Mouse (Mus musculus): ENCODE results near the gene Tcl1b1.
"Not testable (repeated sequence)": the region's sequence is repeated elsewhere in the genome, so short reads cannot be mapped to it uniquely, and the experiment has no call there.

Gene Tcl1b1

DNA sequence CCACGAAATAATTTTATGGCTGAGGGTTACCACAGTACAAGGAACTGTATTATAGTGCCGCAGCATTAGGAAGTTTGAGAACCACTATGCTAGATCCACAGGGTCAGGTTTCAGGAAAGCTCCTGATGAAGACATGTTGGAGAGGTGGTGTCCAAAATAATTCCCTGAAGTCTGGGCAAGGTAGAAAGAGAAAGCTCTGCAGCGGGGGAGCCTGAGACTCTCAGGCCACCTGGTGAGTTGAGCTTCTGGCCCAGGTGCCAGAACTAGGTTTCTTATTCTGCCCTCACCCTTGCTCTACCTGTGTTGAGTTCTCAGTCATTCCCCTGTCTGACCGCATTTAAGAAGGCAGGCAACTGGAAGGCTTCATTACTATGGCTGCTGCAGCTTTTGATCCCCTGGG, at the start of gene Tcl1b1:
Gene Tcl1b1 (plus strand): TSS at position 301 of the 400 bp plus-strand sequence.
- DNase-seq (ENCODE audit: low spot score in 2 of 2) = no peak

DNA sequence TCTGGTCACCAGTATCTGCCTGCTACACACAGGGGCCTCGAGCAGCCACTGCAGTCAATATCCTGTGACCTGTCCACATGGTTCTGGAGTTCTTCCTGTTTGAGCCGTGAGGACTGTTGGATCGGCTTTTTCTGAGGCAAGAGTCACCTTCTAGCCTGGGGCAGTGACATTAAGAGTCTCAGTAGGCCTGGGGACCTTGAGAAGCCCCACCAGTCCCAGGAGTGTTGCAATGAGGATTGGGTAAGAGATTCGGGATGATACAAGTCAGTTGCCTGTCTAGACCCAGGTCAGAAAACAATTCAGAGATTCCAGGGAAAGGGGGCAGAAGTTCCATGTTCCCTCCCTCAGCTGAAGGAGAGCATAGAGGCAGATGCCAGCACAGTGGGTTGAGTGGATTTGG, 49.7 kb upstream of the Tcl1b1 start:
- no peak for DNase-seq (ENCODE audit: low spot score in 2 of 2)

DNA sequence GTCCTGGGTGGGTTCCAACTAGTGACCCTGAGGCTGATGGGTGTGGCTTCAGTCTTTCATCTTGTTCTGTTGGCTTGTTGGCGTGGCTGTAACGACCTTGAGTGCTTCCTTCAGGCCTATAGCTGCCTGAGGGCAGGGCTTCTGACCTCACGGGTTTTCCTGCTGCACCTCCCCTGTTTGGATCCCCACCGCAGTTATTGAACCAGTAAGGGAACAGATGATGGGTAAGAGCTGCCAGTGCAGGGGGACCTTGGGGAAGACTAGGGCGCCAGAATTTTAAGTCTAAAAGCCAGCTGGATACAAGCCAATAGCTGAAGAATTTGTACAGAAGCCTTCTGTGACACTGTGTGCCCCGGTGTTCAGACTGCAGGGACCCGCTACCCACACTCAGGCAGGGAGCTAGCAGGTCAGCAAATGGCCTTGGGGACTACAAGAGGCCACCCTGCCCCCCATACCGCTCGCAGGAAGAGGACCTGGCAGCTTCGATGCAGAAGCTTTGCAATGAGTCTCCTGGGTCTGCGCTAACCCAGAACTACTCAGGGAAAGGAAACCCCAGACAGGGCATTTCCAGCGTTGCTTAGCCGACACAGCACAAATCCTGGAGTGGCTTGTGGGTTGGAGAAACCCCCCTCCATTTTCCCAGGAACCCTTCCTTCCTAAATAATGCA, 47.0 kb upstream of the Tcl1b1 start:
- DNase-seq (ENCODE audit: low spot score in 2 of 2) = no peak

DNA sequence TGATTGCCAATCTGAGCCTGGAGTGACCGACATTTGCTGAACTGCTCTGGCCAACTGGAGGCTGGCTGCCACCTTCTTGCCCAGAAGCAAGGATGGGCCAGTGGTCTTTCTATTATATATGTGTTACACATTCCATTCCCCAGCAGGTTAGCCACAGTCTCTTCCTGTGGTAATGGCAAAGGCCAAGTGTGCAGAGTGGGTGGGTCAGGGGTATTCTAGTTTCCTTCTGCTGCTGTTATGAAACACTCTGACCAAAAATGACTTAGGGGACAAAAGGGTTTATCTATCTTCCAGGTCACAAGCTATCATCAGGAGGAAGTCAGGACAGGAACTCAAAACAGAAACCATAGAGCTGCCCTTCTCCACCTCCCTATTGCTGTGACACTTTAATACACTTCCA, 42.8 kb upstream of the Tcl1b1 start:
- no peak for DNase-seq (ENCODE audit: low spot score in 2 of 2)

DNA sequence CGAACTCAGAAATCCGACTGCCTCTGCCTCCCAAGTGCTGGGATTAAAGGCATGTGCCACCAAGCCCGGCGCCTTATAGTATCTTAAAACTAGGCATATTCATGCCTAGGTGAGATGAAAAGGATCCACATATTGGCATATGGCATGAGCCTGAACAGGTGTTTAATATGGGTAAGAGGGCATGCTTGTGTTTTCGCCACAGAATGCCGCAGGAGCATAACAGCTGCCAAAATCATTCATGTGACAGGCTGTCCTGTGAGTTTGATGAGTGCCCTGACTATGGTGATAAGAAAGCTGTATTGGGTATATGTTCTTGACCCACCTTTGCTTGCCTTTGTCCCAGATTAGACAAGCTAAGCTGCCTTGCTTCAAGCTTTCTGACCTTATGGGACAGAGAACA, 34.1 kb upstream of the Tcl1b1 start:
- no peak for DNase-seq (ENCODE audit: low spot score in 2 of 2)

DNA sequence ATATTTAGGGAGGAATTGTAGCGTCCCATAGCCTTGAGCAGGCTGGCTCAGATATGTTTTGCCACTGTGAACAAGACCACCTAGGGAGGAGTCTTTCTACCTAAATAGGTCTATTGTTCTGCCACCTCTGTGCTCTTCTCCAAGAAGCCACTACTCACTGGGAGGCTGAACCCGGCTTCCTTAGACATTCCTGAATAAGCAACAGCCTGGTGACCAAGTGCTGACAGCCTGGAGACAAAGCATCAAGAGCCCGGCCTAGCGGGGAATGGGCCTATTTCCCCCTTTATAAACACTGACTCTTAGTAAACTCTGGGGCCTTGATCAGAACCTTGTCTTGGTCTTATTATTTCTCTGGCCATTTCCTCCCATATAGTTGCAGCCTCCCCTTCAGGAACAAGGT, 33.0 kb upstream of the Tcl1b1 start:
- no peak for DNase-seq (ENCODE audit: low spot score in 2 of 2)

DNA sequence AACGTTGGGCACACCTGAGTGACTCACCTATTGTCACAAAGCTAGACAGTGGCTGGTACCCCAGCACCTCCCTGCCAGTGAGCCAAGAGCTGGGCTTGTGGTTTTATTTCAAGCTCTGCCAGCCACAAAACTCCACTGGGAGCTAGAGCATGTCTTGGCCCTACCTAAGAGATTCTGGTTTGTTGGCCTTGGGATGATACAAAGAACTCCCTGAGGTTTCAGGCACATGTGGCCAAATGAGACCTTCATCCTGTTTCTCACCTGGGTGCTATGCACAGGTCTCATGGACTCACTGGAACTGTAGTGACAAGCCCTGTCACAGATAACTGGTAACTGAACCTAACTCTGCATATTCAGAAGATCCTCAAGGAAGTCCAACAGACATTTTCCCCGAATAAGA, 31.9 kb upstream of the Tcl1b1 start:
- DNase-seq (ENCODE audit: low spot score in 2 of 2) = no peak

DNA sequence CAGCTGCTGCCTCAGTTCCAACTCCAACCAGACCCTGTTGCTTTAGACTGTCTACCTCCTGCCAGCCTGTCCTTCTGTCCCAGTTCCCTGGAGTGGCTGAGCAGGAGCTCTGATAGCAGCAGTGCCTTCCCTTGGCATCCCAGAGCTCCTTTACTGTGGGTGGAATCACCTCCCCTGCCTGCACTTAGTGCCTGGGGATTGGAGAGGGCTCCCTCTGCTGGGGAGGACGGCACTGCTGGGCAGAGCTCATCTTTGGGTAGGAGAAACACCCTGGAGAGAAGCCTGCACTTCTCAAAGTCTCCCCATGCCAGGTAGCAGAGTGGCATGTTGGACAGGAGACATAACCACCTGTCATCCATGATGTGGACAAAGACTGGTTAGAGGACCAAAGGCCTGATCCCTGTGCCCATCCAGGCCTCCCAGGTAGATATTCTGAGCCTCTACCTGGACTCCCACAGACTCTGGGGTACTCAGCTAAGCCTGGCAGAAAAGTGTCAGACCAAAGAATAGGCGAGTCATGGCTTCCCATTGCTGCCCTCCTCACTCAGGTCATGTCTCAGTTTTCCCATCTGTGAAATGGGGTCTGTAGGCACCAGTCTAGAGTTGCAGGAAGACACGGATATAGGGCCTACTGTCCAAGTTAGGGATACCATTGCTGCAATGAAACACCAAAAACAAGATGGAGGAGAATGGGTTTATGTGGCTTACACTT, 29.8 kb upstream of the Tcl1b1 start:
- not testable (repeated sequence) for DNase-seq (ENCODE audit: low spot score in 2 of 2)

DNA sequence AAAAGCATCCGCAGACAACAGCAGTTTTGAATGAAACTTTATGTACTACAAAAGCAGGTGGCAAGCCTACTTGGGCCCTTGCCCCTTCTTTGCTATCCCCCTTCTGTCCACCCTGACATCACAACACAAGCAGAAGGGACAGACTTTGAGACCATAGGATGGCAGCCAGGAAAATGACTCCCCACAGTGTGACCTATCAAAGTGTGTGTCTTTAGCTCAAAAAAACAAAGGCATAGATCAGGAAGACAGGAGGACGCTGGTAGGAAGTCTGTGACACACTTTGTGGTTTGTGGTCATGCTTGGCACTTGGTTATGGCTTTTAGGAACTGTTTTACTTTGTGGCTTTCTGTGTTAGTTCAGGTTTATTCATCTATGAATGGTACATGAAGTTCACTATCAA, 25.3 kb upstream of the Tcl1b1 start:
- DNase-seq (ENCODE audit: low spot score in 2 of 2) = not testable (repeated sequence)

DNA sequence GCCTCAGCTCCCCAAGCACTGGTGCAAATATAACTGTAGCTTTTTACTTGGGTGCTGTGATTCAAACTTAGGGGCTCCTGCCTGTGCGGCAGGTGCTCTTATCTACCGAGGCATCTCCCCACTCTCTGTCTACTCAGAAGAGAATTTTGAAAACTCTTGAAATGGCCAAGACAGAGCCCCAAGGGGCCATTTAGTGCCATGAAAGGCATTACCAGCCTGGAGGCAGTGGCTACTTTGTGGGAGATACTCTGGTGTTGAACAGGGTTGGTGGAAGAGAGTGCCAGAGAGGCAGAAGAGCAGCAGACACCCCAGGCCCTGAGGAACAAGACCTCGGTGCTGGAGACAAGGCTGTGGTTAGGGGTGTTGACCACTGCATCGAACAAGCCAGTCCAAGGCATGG, 24.7 kb upstream of the Tcl1b1 start:
- DNase-seq (ENCODE audit: low spot score in 2 of 2) = not testable (repeated sequence)

DNA sequence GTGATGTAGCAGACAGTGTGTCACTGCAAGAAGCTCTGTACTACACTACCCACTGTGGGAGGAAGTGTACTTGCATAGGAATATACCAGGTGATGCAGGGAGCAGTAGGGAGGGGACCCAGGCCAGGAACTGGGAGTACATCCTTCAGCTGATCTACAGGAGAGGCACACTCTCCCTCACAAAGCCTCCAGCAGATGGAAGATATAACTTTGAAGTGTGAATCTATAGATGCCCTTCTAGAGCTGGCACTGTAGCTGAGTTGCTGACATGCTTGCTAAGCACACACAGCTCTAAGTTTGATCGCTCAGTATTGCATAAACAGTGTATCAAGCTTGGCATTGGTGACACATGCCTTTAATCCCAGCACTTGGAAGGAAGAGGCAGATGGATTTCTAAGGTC, 21.8 kb upstream of the Tcl1b1 start:
- DNase-seq (ENCODE audit: low spot score in 2 of 2) = not testable (repeated sequence)

DNA sequence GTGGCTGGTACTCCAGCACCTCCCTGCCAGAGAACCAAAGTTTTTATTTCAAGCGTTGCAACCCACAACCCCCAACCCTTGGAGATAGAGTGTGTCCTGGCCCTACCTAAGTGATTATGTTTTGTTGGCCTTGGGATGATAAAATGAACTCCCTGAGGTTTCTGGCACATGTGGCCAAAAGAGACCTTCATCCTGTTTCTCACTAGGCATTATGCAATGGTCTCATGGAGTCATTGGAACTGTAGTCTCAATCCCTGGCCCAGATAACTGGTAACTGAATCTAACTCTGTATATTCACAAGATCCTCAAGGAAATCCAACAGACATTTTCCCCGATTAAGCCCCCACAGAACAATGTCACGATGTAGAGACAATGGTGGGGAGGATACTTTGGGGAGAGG, 16.4 kb upstream of the Tcl1b1 start:
- DNase-seq (ENCODE audit: low spot score in 2 of 2) = no peak

DNA sequence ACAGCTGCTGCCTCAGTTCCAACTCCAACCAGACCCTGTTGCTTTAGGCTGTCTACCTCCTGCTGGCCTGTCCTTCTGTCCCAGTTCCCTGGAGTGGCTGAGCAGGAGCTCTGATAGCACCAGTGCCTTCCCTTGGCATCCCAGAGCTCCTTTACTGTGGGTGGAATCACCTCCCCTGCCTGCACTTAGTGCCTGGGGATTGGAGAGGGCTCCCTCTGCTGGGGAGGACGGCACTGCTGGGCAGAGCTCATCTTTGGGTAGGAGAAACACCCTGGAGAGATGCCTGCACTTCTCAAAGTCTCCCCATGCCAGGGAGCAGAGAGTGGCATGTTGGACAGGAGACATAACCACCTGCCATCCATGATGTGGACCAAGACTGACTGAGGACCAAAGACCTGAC, 14.6 kb upstream of the Tcl1b1 start:
- DNase-seq (ENCODE audit: low spot score in 2 of 2) = not testable (repeated sequence)

DNA sequence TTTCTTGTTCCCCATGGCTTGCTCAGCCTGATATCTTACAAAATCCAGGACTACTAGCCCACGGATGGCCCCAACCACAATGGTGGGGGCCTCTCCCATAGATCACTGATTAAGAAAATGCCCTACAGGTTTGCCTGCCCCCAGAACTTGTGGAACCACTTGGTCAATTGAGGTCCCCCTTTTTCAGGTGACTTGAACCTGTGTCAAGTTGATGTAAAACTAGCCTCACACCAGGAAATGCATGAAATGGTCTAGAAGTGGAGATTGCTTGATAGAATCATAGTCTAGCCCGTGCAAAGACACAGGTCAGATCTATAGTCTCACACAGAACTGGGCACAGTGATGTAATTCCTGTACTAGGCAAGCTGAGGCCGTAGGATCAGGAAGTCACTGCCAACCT, 13.8 kb upstream of the Tcl1b1 start, which contains the start of gene Tcl1b2:
Gene Tcl1b2 (plus strand): TSS at position 301 of the 400 bp plus-strand sequence.
- no peak for DNase-seq (ENCODE audit: low spot score in 2 of 2)

DNA sequence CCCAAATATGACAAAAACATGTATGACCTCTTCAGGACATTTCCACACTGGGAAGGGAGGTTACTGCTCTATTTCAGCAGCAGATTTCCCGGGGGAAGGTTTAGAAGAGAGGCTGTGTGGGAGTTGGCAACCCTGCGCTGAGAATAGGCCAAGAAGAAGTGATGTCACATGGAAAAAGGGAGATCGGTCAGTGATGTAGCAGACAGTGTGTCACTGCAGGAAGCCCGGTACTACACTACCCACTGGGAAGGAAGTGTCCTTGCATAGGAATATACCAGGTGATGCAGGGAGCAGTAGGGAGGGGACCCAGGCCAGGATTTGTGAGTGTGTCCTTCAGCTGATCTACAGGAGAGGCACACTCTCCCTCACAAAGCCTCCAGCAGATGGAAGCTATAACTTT, 4.2 kb upstream of the Tcl1b1 start:
- DNase-seq (ENCODE audit: low spot score in 2 of 2) = not testable (repeated sequence)

DNA sequence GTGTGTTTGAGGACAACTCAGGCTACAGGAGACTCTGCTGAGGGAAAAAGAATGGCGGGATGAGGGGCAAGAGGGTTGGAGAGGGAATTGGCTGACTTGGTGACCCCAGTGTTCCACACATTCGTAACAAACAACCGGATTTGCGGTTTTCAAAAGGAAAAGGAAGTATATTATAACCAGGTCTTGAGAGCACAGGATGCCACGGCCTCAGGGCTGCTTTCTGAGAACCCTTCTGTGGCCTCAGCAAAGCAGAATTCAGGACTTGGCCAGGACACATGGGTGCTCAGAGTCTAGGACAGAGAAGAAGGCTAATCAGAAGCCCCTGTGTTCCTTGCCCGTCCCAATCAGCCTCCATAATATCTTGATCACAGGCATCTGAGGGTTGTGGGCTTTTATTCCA, 648 bp upstream of the Tcl1b1 start:
- DNase-seq (ENCODE audit: low spot score in 2 of 2) = no peak

DNA sequence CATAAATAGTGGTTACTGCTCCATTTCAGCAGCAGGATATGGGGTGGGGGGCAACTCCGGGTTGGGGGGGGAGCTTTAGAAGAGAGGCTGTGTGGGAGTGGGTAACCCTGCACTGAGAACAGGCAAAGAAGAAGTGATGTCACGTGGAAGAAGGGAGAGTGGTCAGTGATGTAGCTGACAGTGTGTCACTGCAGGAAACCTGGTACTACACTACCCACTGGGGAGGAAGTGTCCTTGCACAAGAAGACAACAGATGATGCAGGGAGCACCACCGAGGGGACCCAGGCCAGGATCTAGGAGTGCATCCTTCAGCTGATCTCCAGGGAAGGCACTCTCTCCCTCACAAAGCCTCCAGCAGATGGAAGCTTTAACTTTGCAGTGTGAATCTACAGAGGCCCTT, 7.2 kb downstream of the Tcl1b1 start:
- DNase-seq (ENCODE audit: low spot score in 2 of 2) = no peak

DNA sequence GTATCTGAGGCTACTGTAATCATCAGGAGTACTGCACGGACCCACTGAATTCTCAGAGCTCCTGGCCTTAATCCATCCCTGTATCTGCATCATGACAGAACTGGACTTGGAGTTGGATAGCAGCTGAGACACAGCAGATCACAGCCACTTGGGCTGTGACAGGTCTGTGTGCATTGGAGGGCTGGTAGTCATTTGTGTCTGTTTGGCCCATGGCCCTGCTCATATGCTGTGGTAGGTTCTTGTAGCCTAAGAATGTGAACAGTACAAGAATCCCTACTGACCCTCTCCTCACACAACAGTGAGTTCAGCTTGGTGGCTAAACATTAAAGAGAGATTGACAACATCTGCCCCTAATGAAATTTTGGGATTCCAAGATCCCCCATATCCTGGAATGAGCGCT, 13.9 kb downstream of the Tcl1b1 start:
- no peak for DNase-seq (ENCODE audit: low spot score in 2 of 2)

DNA sequence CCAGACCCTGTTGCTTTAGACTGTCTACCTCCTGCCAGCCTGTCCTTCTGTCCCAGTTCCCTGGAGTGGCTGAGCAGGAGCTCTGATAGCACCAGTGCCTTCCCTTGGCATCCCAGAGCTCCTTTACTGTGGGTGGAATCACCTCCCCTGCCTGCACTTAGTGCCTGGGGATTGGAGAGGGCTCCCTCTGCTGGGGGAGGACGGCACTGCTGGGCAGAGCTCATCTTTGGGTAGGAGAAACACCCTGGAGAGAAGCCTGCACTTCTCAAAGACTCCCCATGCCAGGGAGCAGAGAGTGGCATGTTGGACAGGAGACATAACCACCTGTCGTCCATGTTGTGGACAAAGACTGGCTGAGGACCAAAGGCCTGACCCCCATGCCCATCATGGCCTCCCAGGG, 14.8 kb downstream of the Tcl1b1 start:
- peak; percentile 11 to 22 for DNase-seq (ENCODE audit: low spot score in 2 of 2)

DNA sequence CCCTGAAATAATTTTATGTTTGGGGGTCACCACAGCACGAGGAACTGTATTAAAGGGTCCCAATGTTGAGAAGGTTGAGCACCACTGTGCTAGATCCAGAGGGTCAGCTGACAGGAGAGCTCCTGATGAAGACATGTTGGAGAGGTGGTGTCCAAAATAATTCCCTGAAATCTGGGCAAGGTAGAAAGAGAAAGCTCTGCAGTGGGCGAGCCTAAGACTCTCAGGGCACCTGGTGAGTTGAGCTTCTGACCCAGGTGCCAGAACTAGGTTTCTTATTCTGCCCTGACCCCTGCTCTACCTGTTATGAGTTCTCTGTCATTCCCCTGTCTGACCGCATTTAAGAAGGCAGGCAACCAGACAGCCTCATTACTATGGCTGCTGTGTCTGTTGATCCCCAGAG, 16.6 kb downstream of the Tcl1b1 start, which contains the start of gene Tcl1b5:
Gene Tcl1b5 (plus strand): TSS at position 301 of the 400 bp plus-strand sequence.
- DNase-seq (ENCODE audit: low spot score in 2 of 2) = not testable (repeated sequence)

DNA sequence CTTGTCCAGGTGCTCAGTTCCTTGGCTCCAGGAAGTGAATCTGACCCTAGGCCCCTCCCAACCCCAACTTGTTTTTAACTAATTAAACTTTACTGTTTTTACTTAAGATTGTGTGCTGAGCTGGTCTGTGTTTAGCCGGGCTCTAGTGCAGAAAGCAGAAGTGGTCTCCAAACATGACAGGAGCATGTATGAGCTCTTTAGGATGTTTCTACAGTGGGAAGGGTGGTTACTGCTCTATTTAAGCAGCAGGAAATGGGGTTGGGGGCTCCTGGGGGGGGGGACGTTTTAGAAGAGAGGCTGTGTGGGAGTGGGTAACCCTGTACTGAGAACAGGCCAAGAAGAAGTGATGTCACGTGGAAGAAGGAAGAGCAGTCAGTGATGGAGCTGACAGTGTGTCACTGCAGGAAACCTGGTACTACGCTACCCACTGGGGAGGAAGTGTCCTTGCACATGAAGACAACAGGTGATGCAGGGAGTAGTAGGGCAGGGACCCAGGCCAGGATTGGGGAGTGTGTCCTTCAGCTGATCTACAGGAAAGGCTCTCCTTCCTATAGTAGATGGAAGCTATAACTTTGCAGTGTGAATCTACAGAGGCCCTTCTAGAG, 21.7 kb downstream of the Tcl1b1 start:
- DNase-seq (ENCODE audit: low spot score in 2 of 2) = not testable (repeated sequence)

DNA sequence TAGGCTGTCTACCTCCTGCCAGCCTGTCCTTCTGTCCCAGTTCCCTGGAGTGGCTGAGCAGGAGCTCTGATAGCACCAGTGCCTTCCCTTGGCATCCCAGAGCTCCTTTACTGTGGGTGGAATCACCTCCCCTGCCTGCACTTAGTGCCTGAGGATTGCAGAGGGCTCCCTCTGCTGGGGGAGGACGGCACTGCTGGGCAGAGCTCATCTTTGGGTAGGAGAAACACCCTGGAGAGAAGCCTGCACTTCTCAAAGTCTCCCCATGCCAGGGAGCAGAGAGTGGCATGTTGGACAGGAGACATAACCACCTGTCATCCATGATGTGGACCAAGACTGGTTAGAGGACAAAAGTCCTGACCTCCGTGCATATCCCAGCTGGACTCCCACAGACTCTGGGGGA, 29.5 kb downstream of the Tcl1b1 start:
- not testable (repeated sequence) for DNase-seq (ENCODE audit: low spot score in 2 of 2)

DNA sequence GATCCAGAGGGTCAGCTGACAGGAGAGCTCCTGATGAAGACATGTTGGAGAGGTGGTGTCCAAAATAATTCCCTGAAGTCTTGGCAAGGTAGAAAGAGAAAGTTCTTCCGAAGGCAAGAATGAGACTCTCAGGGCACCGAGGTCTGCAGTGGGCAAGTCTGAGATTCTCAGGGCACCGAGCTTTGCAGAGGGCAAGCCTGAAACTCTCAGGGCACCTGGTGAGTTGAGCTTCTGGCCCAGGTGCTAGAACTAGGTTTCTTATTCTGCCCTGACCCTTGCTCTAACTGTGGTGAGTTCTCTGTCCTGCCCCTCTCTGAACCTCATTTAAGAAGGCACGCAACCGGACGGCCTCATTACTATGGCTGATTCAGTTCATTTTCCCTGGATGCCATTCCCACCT, 31.3 kb downstream of the Tcl1b1 start, which contains the start of gene Tcl1b3:
Gene Tcl1b3 (plus strand): TSS at position 301 of the 400 bp plus-strand sequence.
- not testable (repeated sequence) for DNase-seq (ENCODE audit: low spot score in 2 of 2)
